Mouse (Mus musculus): Measurements from ENCODE around the gene Pipox. TPM values are rescaled to one million over a fixed set of nuclear protein-coding genes. Genes with fewer than 3 reads are reported as not detected.

Gene Pipox
- total RNA-seq, 1 experiment: 27.3 TPM

GRCm38 (mm10) chr11:77906097-77906687, 12.3 kb upstream of the Pipox start:
- TF ChIP-seq HCFC1 (IDR thresholded peaks at IDR 0.05; ENCODE audit: borderline replicate concordance, insufficient read depth, low read length) (no peak), ZNF384 (IDR thresholded peaks at IDR 0.05; ENCODE audit: low read depth, low read length) (peak; percentile 52), CHD2 (IDR thresholded peaks at IDR 0.05; ENCODE audit: low read depth, low read length) (no peak)
- H3K36me3 ChIP-seq (ENCODE audit: control insufficient read depth, insufficient read depth, low read length, poor library complexity, severe bottlenecking): no peaks in the 10 kb centered on the region
- no peaks in the 10 kb centered on the region for H3K9me3 ChIP-seq (ENCODE audit: control insufficient read depth, insufficient read depth, low read depth, low read length)
- peak overlapping the region; percentile 97 for H3K27ac ChIP-seq (ENCODE audit: insufficient read depth, low read depth, low read length, poor library complexity, severe bottlenecking)
- H3K4me3 ChIP-seq (ENCODE audit: insufficient read depth in 1 of 2, low read depth in 1 of 2, low read length in 2 of 2, poor library complexity in 1 of 2, severe bottlenecking in 1 of 2): peak overlapping the region; percentile 45 to 70
- in situ Hi-C loops (cut with MboI; ENCODE audit: low sequenced_read_pairs in 2 of 2, unreplicated experiment in 2 of 2): no loop called here
- peaks cover 15 to 17% of the 10 kb centered on the region in 2 experiments for H3K4me1 ChIP-seq (ENCODE audit: control insufficient read depth in 2 of 2, insufficient read depth in 2 of 2, low read length in 2 of 2, poor library complexity in 1 of 2)
- no peak for DNase-seq (ENCODE audit: low read depth, low spot score)
- peak overlapping the region; percentile 93 for H3K9ac ChIP-seq (ENCODE audit: insufficient read depth, low read depth, low read length, poor library complexity, severe bottlenecking)

GRCm38 (mm10) chr11:77904707-77905106, 10.8 kb upstream of the Pipox start:
- Histone ChIP-seq H3K36me3 (ENCODE audit: control insufficient read depth, insufficient read depth, low read length, poor library complexity, severe bottlenecking) (no peaks in the 10 kb centered on the region), H3K9me3 (ENCODE audit: control insufficient read depth, insufficient read depth, low read depth, low read length) (no peaks in the 10 kb centered on the region)
- TF ChIP-seq MAFK (IDR thresholded peaks at IDR 0.05; ENCODE audit: insufficient read depth, low read depth, low read length): no peak
- TF ChIP-seq CHD2 (IDR thresholded peaks at IDR 0.05; ENCODE audit: low read depth, low read length): no peak
- TF ChIP-seq ZNF384 (IDR thresholded peaks at IDR 0.05; ENCODE audit: low read depth, low read length): peak; percentile 87
- no peak for TF ChIP-seq ZC3H11A (IDR thresholded peaks at IDR 0.05; ENCODE audit: borderline replicate concordance, low read depth, low read length)
- no peak for TF ChIP-seq HCFC1 (IDR thresholded peaks at IDR 0.05; ENCODE audit: borderline replicate concordance, insufficient read depth, low read length)

GRCm38 (mm10) chr11:77903761-77904160, 9.9 kb upstream of the Pipox start:
- Histone ChIP-seq H3K27ac (ENCODE audit: insufficient read depth, low read depth, low read length, poor library complexity, severe bottlenecking) (peak overlapping the region; percentile 97), H3K4me3 (ENCODE audit: insufficient read depth in 1 of 2, low read depth in 1 of 2, low read length in 2 of 2, poor library complexity in 1 of 2, severe bottlenecking in 1 of 2) (peak overlapping the region; percentile 11 to 16; a peak in 2 of 4 replicates), H3K4me1 (ENCODE audit: control insufficient read depth in 2 of 2, insufficient read depth in 2 of 2, low read length in 2 of 2, poor library complexity in 1 of 2) (peaks cover 13 to 30% of the 10 kb centered on the region in 2 experiments), H3K9ac (ENCODE audit: insufficient read depth, low read depth, low read length, poor library complexity, severe bottlenecking) (peak overlapping the region; percentile 60; the same call in 1 of the 2 replicates), H3K36me3 (ENCODE audit: control insufficient read depth, insufficient read depth, low read length, poor library complexity, severe bottlenecking) (no peaks in the 10 kb centered on the region), H3K9me3 (ENCODE audit: control insufficient read depth, insufficient read depth, low read depth, low read length) (no peaks in the 10 kb centered on the region)
- DNase-seq (ENCODE audit: low read depth, low spot score): no peak
- in situ Hi-C loops (cut with MboI; ENCODE audit: low sequenced_read_pairs in 2 of 2, unreplicated experiment in 2 of 2): no loop called here
- no peak for TF ChIP-seq HCFC1 (IDR thresholded peaks at IDR 0.05; ENCODE audit: borderline replicate concordance, insufficient read depth, low read length)
- TF ChIP-seq CHD2 (IDR thresholded peaks at IDR 0.05; ENCODE audit: low read depth, low read length): no peak
- TF ChIP-seq ZC3H11A (IDR thresholded peaks at IDR 0.05; ENCODE audit: borderline replicate concordance, low read depth, low read length): no peak
- TF ChIP-seq MAFK (IDR thresholded peaks at IDR 0.05; ENCODE audit: insufficient read depth, low read depth, low read length): no peak

More at GRCm38 (mm10) chr11:77904707-77905106, 10.8 kb upstream of the Pipox start:
- no peak for DNase-seq (ENCODE audit: low read depth, low spot score)
- in situ Hi-C loops (cut with MboI; ENCODE audit: low sequenced_read_pairs in 2 of 2, unreplicated experiment in 2 of 2): no loop called here
- Histone ChIP-seq H3K4me1 (ENCODE audit: control insufficient read depth in 2 of 2, insufficient read depth in 2 of 2, low read length in 2 of 2, poor library complexity in 1 of 2) (peaks cover 14 to 28% of the 10 kb centered on the region in 2 experiments), H3K9ac (ENCODE audit: insufficient read depth, low read depth, low read length, poor library complexity, severe bottlenecking) (peak overlapping the region; percentile 60; the same call in 1 of the 2 replicates), H3K27ac (ENCODE audit: insufficient read depth, low read depth, low read length, poor library complexity, severe bottlenecking) (peak overlapping the region; percentile 97), H3K4me3 (ENCODE audit: insufficient read depth in 1 of 2, low read depth in 1 of 2, low read length in 2 of 2, poor library complexity in 1 of 2, severe bottlenecking in 1 of 2) (peak overlapping the region; percentile 9 to 36)

GRCm38 (mm10) chr11:77901775-77902355, 8.0 kb upstream of the Pipox start:
- in situ Hi-C loops (cut with MboI; ENCODE audit: low sequenced_read_pairs in 2 of 2, unreplicated experiment in 2 of 2): no loop called here

More at GRCm38 (mm10) chr11:77901775-77902355, 8.0 kb upstream of the Pipox start:
- DNase-seq (ENCODE audit: low read depth, low spot score): no peak
- Histone ChIP-seq H3K36me3 (ENCODE audit: control insufficient read depth, insufficient read depth, low read length, poor library complexity, severe bottlenecking) (no peaks in the 10 kb centered on the region), H3K9ac (ENCODE audit: insufficient read depth, low read depth, low read length, poor library complexity, severe bottlenecking) (0 out of 2 replicates have a peak overlapping the region, but pooled peaks have one; percentile 12), H3K4me3 (ENCODE audit: insufficient read depth in 1 of 2, low read depth in 1 of 2, low read length in 2 of 2, poor library complexity in 1 of 2, severe bottlenecking in 1 of 2) (no peak overlapping the region), H3K9me3 (ENCODE audit: control insufficient read depth, insufficient read depth, low read depth, low read length) (no peaks in the 10 kb centered on the region), H3K4me1 (ENCODE audit: control insufficient read depth in 2 of 2, insufficient read depth in 2 of 2, low read length in 2 of 2, poor library complexity in 1 of 2) (peaks cover 15 to 26% of the 10 kb centered on the region in 2 experiments), H3K27ac (ENCODE audit: insufficient read depth, low read depth, low read length, poor library complexity, severe bottlenecking) (no peak overlapping the region)
- TF ChIP-seq CHD2 (IDR thresholded peaks at IDR 0.05; ENCODE audit: low read depth, low read length): no peak
- TF ChIP-seq ZNF384 (IDR thresholded peaks at IDR 0.05; ENCODE audit: low read depth, low read length): no peak
- TF ChIP-seq HCFC1 (IDR thresholded peaks at IDR 0.05; ENCODE audit: borderline replicate concordance, insufficient read depth, low read length): no peak
- no peak for TF ChIP-seq MAFK (IDR thresholded peaks at IDR 0.05; ENCODE audit: insufficient read depth, low read depth, low read length)
